Mouse (Mus musculus) liver, postnatal 0 days (tissue): ENCODE data around the gene Tspan4.

Source experiments
- CTCF ChIP-seq: sonication (generic); IDR thresholded peaks from 2 replicates; pipeline ENCODE4 v1.5.1; 2016; ENCODE audit warnings: antibody characterized with exemption, low read depth
- EP300 ChIP-seq: IDR thresholded peaks from 2 replicates; pipeline ENCODE4 v1.6.1; 2016; ENCODE audit warnings: antibody characterized with exemption, low read depth, mild to moderate bottlenecking

GRCm38 (mm10) chr7:141454967-141455551 is 20.0 kb upstream of the Tspan4 start, which contains the start of gene Pnpla2:
- TF ChIP-seq CTCF: peak; percentile 48
- TF ChIP-seq EP300: peak; percentile 22; the same call in 1 of the 2 replicates
